Mouse (Mus musculus): Measurements from ENCODE around the gene Ankef1.

DNA sequence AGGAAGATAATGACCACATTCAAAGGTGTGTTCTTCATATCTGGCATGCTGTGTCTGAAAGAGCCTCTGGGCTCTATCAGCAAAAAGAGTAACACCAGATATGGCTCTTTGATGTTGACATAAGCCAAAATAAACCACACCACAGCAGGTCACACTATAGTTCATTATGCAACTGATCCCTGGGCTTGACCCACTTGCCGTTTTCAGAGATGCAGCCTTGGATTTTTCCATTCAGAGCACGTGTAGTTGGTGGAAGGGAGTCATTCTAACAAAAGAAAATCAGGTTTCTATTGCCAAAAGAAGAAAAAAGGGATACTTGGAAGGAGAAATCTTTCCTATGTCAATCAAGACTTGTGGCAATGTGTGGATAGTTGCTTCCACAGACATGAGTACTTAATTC, 87.1 kb downstream of the Ankef1 start:
- TF ChIP-seq CTCF (IDR thresholded peaks at IDR 0.05; ENCODE audit: insufficient read depth, low read length) (no peak), POLR2A (IDR thresholded peaks at IDR 0.05; ENCODE audit: borderline replicate concordance, extremely low read depth, low read depth, low read length) (no peak)

Measured in lung, adult 2 months (tissue).